Mouse (Mus musculus): ENCODE data around the gene Lce1i.
"Not testable (repeated sequence)": the region's sequence is repeated elsewhere in the genome, so short reads cannot be mapped to it uniquely, and the experiment has no call there.

DNA sequence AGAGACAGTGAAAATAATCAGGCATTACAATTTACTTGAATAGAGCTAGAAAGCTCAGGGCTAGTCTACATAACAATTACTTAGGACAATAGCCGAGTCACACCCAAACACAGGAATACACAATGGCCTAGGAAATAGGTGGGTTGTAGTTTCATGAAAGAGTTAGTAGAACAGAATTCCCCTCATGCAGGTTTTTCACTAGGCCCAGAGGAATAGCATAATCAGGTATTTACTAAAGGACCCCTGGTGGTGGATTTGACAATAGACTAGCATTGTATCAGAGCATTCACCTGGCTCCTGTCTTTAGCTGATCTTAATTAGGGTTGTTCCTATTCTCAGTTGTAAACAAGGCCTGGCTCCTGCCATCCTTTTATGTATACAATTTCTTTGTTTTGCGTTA is 37.3 kb upstream of the Lce1i start:
- not testable (repeated sequence) for TF ChIP-seq POLR2A (IDR thresholded peaks at IDR 0.05; ENCODE audit: low read depth, low read length); CTCF (IDR thresholded peaks at IDR 0.05; ENCODE audit: extremely low read depth, insufficient read depth, insufficient read length, insufficient replicate concordance)

Measured in spleen, adult 2 months (tissue).